Mouse (Mus musculus) intestine, postnatal 0 days (tissue): ENCODE data around the gene Ypel1. TPM values are rescaled to one million over a fixed set of nuclear protein-coding genes. Genes with fewer than 3 reads are reported as not detected.

Experiments
- ATAC-seq: fragments of 200-750 bp; cut with Nextera tagmentation; 2 replicates; pipeline ENCODE4 v1.8.0; 2017; ENCODE audit warnings: mild to moderate bottlenecking, moderate TSS enrichment, moderate library complexity
- H3K27ac ChIP-seq: fragments of 300-500 bp; sonication (generic); 2 replicates; pipeline ENCODE4 v1.5.1; 2014; ENCODE audit warnings: mild to moderate bottlenecking, low read depth, low read length, moderate library complexity
- H3K27me3 ChIP-seq: fragments of 300-500 bp; sonication (generic); replicated peaks from 2 replicates; pipeline ENCODE4 v1.6.1; 2014; ENCODE audit warnings: low read length, mixed read lengths; ENCODE audit not compliant: control insufficient read depth, insufficient read depth
- H3K36me3 ChIP-seq: fragments of 300-500 bp; sonication (generic); 2 replicates; pipeline ENCODE4 v1.6.1; 2014; ENCODE audit warnings: mild to moderate bottlenecking, moderate library complexity; ENCODE audit not compliant: control insufficient read depth, insufficient read depth
- H3K4me1 ChIP-seq: fragments of 300-500 bp; sonication (generic); replicated peaks from 2 replicates; pipeline ENCODE4 v1.6.1; 2014; ENCODE audit warnings: antibody characterized with exemption, low read length, mixed read lengths; ENCODE audit not compliant: control insufficient read depth, insufficient read depth
- H3K4me2 ChIP-seq: fragments of 300-500 bp; sonication (generic); replicated peaks from 2 replicates; pipeline ENCODE4 v1.6.1; 2014; ENCODE audit warnings: low read depth, mild to moderate bottlenecking, moderate library complexity
- H3K4me3 ChIP-seq: fragments of 300-500 bp; sonication (generic); 2 replicates; pipeline ENCODE4 v1.5.1; 2014; ENCODE audit warnings: low read depth, low read length
- H3K9ac ChIP-seq: fragments of 300-500 bp; sonication (generic); 2 replicates; pipeline ENCODE4 v1.6.1; 2014; ENCODE audit warnings: mild to moderate bottlenecking, low read depth, low read length
- H3K9me3 ChIP-seq: fragments of 300-500 bp; sonication (generic); 2 replicates; pipeline ENCODE4 v1.6.1; 2016; ENCODE audit warnings: mixed run types; ENCODE audit not compliant: control insufficient read depth
- CTCF ChIP-seq: sonication (generic); IDR thresholded peaks from 2 replicates; pipeline ENCODE4 v1.5.1; 2016; ENCODE audit warnings: low read depth, mild to moderate bottlenecking, control low read depth, antibody characterized with exemption, moderate library complexity
- WGBS: fragments of 180-500 bp; shearing (Covaris S2); extraction: QIAGEN DNeasy Blood & Tissue Kit; methylation state at CpG from one replicate; pipeline ENCODE4 v1.1.7; 2014; 5-methylcytosine and 5-hydroxymethylcytosine counted together
- polyA plus RNA-seq: library from polyadenylated mRNA; unstranded; fragments of >200 nt; fragmentation: Nextera tagmentation; extraction: Ambion mirVana; gene quantifications from 2 replicates; pipeline ENCODE4 v1.2.1, GENCODE M21; 2015

Ypel1 gene
- polyA plus RNA-seq, 1 experiment from 2014 or later = 3.6 TPM

- Histone ChIP-seq H3K36me3 (peaks cover 13% of the 10 kb centered on the region; the same call in 1 of the 2 replicates), H3K4me3 (peak overlapping the region; percentile 24), H3K27me3 (no peaks in the 10 kb centered on the region), H3K27ac (no peak overlapping the region), H3K4me2 (peak overlapping the region; percentile 68), H3K9me3 (no peaks in the 10 kb centered on the region), H3K9ac (peak overlapping the region; percentile 13; the same call in 1 of the 2 replicates), H3K4me1 (peaks cover 8% of the 10 kb centered on the region)
- TF ChIP-seq CTCF = no peak
- no peak for ATAC-seq
- 7% methylated on average over 22 of the region's 22 CpGs for WGBS
Measured at GRCm38 (mm10) chr16:17124119-17124870, 54.8 kb downstream of the Ypel1 start.

- no peaks in the 10 kb centered on the region for H3K27me3 ChIP-seq
- H3K27ac ChIP-seq = no peak within 1 kb of the TSS
- ATAC-seq = peak; percentile 87
Measured at GRCm38 (mm10) chr16:17124871-17125520, 55.5 kb downstream of the Ypel1 start, which contains the start of gene 2610318N02Rik. Gene 2610318N02Rik, minus strand, starts transcription at chr16:17125167.

GRCm38 (mm10) chr16:17127292-17127691, 57.8 kb downstream of the Ypel1 start:
- Histone ChIP-seq H3K36me3 (peaks cover 5% of the 10 kb centered on the region; the same call in 1 of the 2 replicates), H3K27ac (no peak overlapping the region), H3K4me3 (no peak overlapping the region), H3K4me1 (peaks cover 15% of the 10 kb centered on the region), H3K9ac (no peak overlapping the region), H3K27me3 (no peaks in the 10 kb centered on the region), H3K4me2 (no peak overlapping the region), H3K9me3 (no peaks in the 10 kb centered on the region)
- 87% methylated on average over 1 of the region's 1 CpGs for WGBS
- ATAC-seq = no peak
- peak; percentile 92 for TF ChIP-seq CTCF

More at GRCm38 (mm10) chr16:17124871-17125520, 55.5 kb downstream of the Ypel1 start, which contains the start of gene 2610318N02Rik:
- peaks cover 13% of the 10 kb centered on the region; the same call in 1 of the 2 replicates for H3K36me3 ChIP-seq
- H3K9me3 ChIP-seq = no peaks in the 10 kb centered on the region
- TF ChIP-seq CTCF = peak; percentile 24; the same call in 1 of the 2 replicates
- H3K9ac ChIP-seq = peak within 1 kb of the TSS; percentile 13; the same call in 1 of the 2 replicates
- WGBS = under 1% methylated on average over 25 of the region's 25 CpGs
- peaks cover 8% of the 10 kb centered on the region for H3K4me1 ChIP-seq
- peak within 1 kb of the TSS; percentile 24 for H3K4me3 ChIP-seq
- H3K4me2 ChIP-seq = peak within 1 kb of the TSS; percentile 68

GRCm38 (mm10) chr16:17131191-17132088, 61.9 kb downstream of the Ypel1 start:
- Histone ChIP-seq H3K4me1 (peaks cover 7% of the 10 kb centered on the region; the same call in 1 of the 2 replicates), H3K9ac (peak overlapping the region; percentile 63), H3K4me3 (peak overlapping the region; percentile 76), H3K9me3 (no peaks in the 10 kb centered on the region), H3K27ac (peak overlapping the region; percentile 54; the same call in 1 of the 2 replicates), H3K36me3 (no peaks in the 10 kb centered on the region), H3K4me2 (peak overlapping the region; percentile 99), H3K27me3 (no peaks in the 10 kb centered on the region)
- TF ChIP-seq CTCF = no peak
- 4% methylated on average over 43 of the region's 43 CpGs for WGBS
- no peak; the same call in 1 of the 2 replicates for ATAC-seq

GRCm38 (mm10) chr16:17132089-17132905, 62.8 kb downstream of the Ypel1 start, which contains the start of gene Sdf2l1:
Gene Sdf2l1, minus strand, starts transcription at chr16:17132383.
- H3K9me3 ChIP-seq = no peaks in the 10 kb centered on the region
- H3K27me3 ChIP-seq = no peaks in the 10 kb centered on the region
- peak within 1 kb of the TSS; percentile 54; the same call in 1 of the 2 replicates for H3K27ac ChIP-seq
- peak; percentile 98 for ATAC-seq
- H3K4me2 ChIP-seq = peak within 1 kb of the TSS; percentile 99
- H3K4me1 ChIP-seq = peaks cover 7% of the 10 kb centered on the region; the same call in 1 of the 2 replicates
- TF ChIP-seq CTCF = peak; percentile 63
- H3K36me3 ChIP-seq = no peaks in the 10 kb centered on the region
- peak within 1 kb of the TSS; percentile 63 for H3K9ac ChIP-seq
- peak within 1 kb of the TSS; percentile 76 for H3K4me3 ChIP-seq
- 0% methylated on average over 46 of the region's 47 CpGs for WGBS
